In genomic region chr2:30132801-30133612, GRCm38 (mm10) we compare ENCODE assay signal across 8 mouse cellular contexts. TPM values are rescaled to one million over a fixed set of nuclear protein-coding genes. Genes with fewer than 3 reads are reported as not detected.
DNase-seq lines count a peak whose midpoint lies in the region; ATAC-seq and TF ChIP-seq lines count a peak whose summit lies in the region.

No protein-coding gene starts in this region.

- H3K9me3 ChIP-seq in embryonic facial prominence, embryonic 14.5 days (ENCODE audit: control insufficient read depth, low read length), result no peaks in the 10 kb centered on the region
- no peaks in the 10 kb centered on the region for H3K9me3 ChIP-seq in limb, embryonic 12.5 days
- no peaks in the 10 kb centered on the region for H3K9me3 ChIP-seq in midbrain, embryonic 14.5 days (ENCODE audit: control insufficient read depth, low read length)

- H3K27me3 ChIP-seq in embryonic facial prominence, embryonic 14.5 days (replicated peaks; ENCODE audit: control insufficient read depth, insufficient read depth, low read length), result no peaks in the 10 kb centered on the region
- no peaks in the 10 kb centered on the region for H3K27me3 ChIP-seq in limb, embryonic 12.5 days
- H3K27me3 ChIP-seq in midbrain, embryonic 14.5 days (ENCODE audit: control insufficient read depth, insufficient read depth, low read length), result no peaks in the 10 kb centered on the region

- intact Hi-C loops in left cerebral cortex, adult 2 months (cut with DNase I), result loop anchor here (5.0 kb wide), 1 partner anchor 39 kb away; the partner anchor contains the start of gene Endog
- intact Hi-C loops in left cerebral cortex, postnatal 4 days (cut with DNase I), result no loop called here
- intact Hi-C loops in heart, postnatal 36 days (cut with DNase I), result no loop called here
- intact Hi-C loops in left cerebral cortex, postnatal 14 days (cut with DNase I), result no loop called here

- 10% methylated on average over 16 of the region's 16 CpGs for WGBS in embryonic facial prominence, embryonic 14.5 days
- WGBS in limb, embryonic 12.5 days, result 29% methylated on average over 16 of the region's 16 CpGs
- WGBS in midbrain, embryonic 14.5 days, result 22% methylated on average over 16 of the region's 16 CpGs

- TF ChIP-seq CTCF in left cerebral cortex, adult 2 months (IDR thresholded peaks at IDR 0.05), result no peak

- peak overlapping the region; percentile 83 for H3K27ac ChIP-seq in left cerebral cortex, adult 2 months
- peak overlapping the region; percentile 77 for H3K27ac ChIP-seq in embryonic facial prominence, embryonic 14.5 days (replicated peaks; ENCODE audit: low read depth, low read length)
- peak overlapping the region; percentile 81 for H3K27ac ChIP-seq in limb, embryonic 12.5 days
- H3K27ac ChIP-seq in midbrain, embryonic 14.5 days (replicated peaks; ENCODE audit: low read depth, low read length), result peak overlapping the region; percentile 63; the same call in 1 of the 2 replicates

- ATAC-seq in embryonic facial prominence, embryonic 14.5 days (ENCODE audit: low read depth), result no peak
- peak; percentile 33 for ATAC-seq in limb, embryonic 12.5 days (ENCODE audit: insufficient number of reproducible peaks, insufficient read depth, low FRiP score, low TSS enrichment, low read depth)
- ATAC-seq in midbrain, embryonic 14.5 days (ENCODE audit: low FRiP score, low TSS enrichment), result no peak

- peaks cover 28% of the 10 kb centered on the region; the same call in 1 of the 2 replicates for H3K36me3 ChIP-seq in embryonic facial prominence, embryonic 14.5 days (ENCODE audit: control insufficient read depth, insufficient read depth, low read length)
- peaks cover 29% of the 10 kb centered on the region for H3K36me3 ChIP-seq in limb, embryonic 12.5 days
- H3K36me3 ChIP-seq in midbrain, embryonic 14.5 days (ENCODE audit: control insufficient read depth, insufficient read depth, low read length), result peaks cover 19% of the 10 kb centered on the region

- peaks cover 20% of the 10 kb centered on the region for H3K4me1 ChIP-seq in embryonic facial prominence, embryonic 14.5 days (ENCODE audit: control insufficient read depth, insufficient read depth, low read length)
- peaks cover 21% of the 10 kb centered on the region for H3K4me1 ChIP-seq in limb, embryonic 12.5 days (replicated peaks)
- peaks cover 14% of the 10 kb centered on the region for H3K4me1 ChIP-seq in midbrain, embryonic 14.5 days (ENCODE audit: control insufficient read depth, insufficient read depth, low read length)

- peak overlapping the region; percentile 68 for H3K4me2 ChIP-seq in embryonic facial prominence, embryonic 14.5 days (ENCODE audit: low read depth, low read length)
- peak overlapping the region; percentile 94 for H3K4me2 ChIP-seq in limb, embryonic 12.5 days
- H3K4me2 ChIP-seq in midbrain, embryonic 14.5 days (ENCODE audit: low read length), result peak overlapping the region; percentile 68

- DNase-seq in left cerebral cortex, adult 2 months (ENCODE audit: extremely low spot score in 1 of 2, low spot score in 2 of 2), result no peak
- DNase-seq in left cerebral cortex, postnatal 4 days, result no peak
- DNase-seq in embryonic facial prominence, embryonic 14.5 days (ENCODE audit: low spot score), result peak; percentile 88
- DNase-seq in heart, postnatal 36 days, result peak; percentile 30 to 41
- no peak for DNase-seq in midbrain, embryonic 14.5 days
- no peak for DNase-seq in thymus, postnatal 4 days
- DNase-seq in left cerebral cortex, postnatal 14 days (ENCODE audit: low spot score in 2 of 2), result no peak

- H3K9ac ChIP-seq in embryonic facial prominence, embryonic 14.5 days (ENCODE audit: low read depth, low read length), result peak overlapping the region; percentile 78
- H3K9ac ChIP-seq in limb, embryonic 12.5 days (replicated peaks), result peak overlapping the region; percentile 67
- peak overlapping the region; percentile 70; the same call in 1 of the 2 replicates for H3K9ac ChIP-seq in midbrain, embryonic 14.5 days (replicated peaks; ENCODE audit: low read length)

- H3K4me3 ChIP-seq in left cerebral cortex, adult 2 months, result peak overlapping the region; percentile 96
- peak overlapping the region; percentile 70 for H3K4me3 ChIP-seq in embryonic facial prominence, embryonic 14.5 days (ENCODE audit: low read depth, low read length)
- peak overlapping the region; percentile 68 for H3K4me3 ChIP-seq in limb, embryonic 12.5 days (replicated peaks)
- peak overlapping the region; percentile 75 for H3K4me3 ChIP-seq in midbrain, embryonic 14.5 days (replicated peaks; ENCODE audit: low read depth, low read length)

RNA-seq across cellular contexts. Expression of gene Tbc1d13, which starts 0.5 kb away (rescaled TPM):
- 10 to 100 TPM; 49.6 to 53.3 TPM for total RNA-seq in left cerebral cortex, adult 2 months (2021)
- 10 to 100 TPM; 84.9 to 87.6 TPM for total RNA-seq in left cerebral cortex, postnatal 4 days (2021)
- 10.5 TPM in 2 replicates for polyA plus RNA-seq in embryonic facial prominence, embryonic 14.5 days (2014; fragmentation: Nextera tagmentation; extraction: Ambion mirVana)
- total RNA-seq in heart, postnatal 36 days (2021), result 10 to 100 TPM; 17.5 to 18.0 TPM
- polyA plus RNA-seq in limb, embryonic 12.5 days (2016; fragmentation: Nextera tagmentation; extraction: Ambion mirVana), result 11.3 and 13.1 TPM in 2 replicates
- polyA plus RNA-seq in midbrain, embryonic 14.5 days (2014; fragmentation: Nextera tagmentation; extraction: Ambion mirVana), result 17.7 and 20.4 TPM in 2 replicates
- 10 to 100 TPM; 65.2 to 69.1 TPM for total RNA-seq in left cerebral cortex, postnatal 14 days (2021)

RNA-seq across cellular contexts. Expression of gene Zer1, which starts 8.6 kb away (rescaled TPM):
- total RNA-seq in left cerebral cortex, adult 2 months (2021), result 100 to 1,000 TPM; 163 to 171 TPM
- total RNA-seq in left cerebral cortex, postnatal 4 days (2021), result 10 to 100 TPM; 80.8 to 88.0 TPM
- polyA plus RNA-seq in embryonic facial prominence, embryonic 14.5 days (2014; fragmentation: Nextera tagmentation; extraction: Ambion mirVana), result 7.9 and 8.3 TPM in 2 replicates
- 10 to 100 TPM; 24.3 to 27.3 TPM for total RNA-seq in heart, postnatal 36 days (2021)
- 11.8 and 12.0 TPM in 2 replicates for polyA plus RNA-seq in limb, embryonic 12.5 days (2016; fragmentation: Nextera tagmentation; extraction: Ambion mirVana)
- 15.1 and 15.6 TPM in 2 replicates for polyA plus RNA-seq in midbrain, embryonic 14.5 days (2014; fragmentation: Nextera tagmentation; extraction: Ambion mirVana)
- 100 to 1,000 TPM; 135 to 139 TPM for total RNA-seq in left cerebral cortex, postnatal 14 days (2021)

RNA-seq across cellular contexts. Expression of gene Endog, which starts 38.3 kb away (rescaled TPM):
- 10 to 100 TPM; 20.9 to 21.4 TPM for total RNA-seq in left cerebral cortex, adult 2 months (2021)
- 10 to 100 TPM; 13.3 to 15.8 TPM for total RNA-seq in left cerebral cortex, postnatal 4 days (2021)
- polyA plus RNA-seq in embryonic facial prominence, embryonic 14.5 days (2014; fragmentation: Nextera tagmentation; extraction: Ambion mirVana), result 21.9 and 26.5 TPM in 2 replicates
- total RNA-seq in heart, postnatal 36 days (2021), result 10 to 100 TPM; 91.8 to 92.4 TPM
- polyA plus RNA-seq in limb, embryonic 12.5 days (2016; fragmentation: Nextera tagmentation; extraction: Ambion mirVana), result 17.9 and 18.4 TPM in 2 replicates
- 23.2 and 28.1 TPM in 2 replicates for polyA plus RNA-seq in midbrain, embryonic 14.5 days (2014; fragmentation: Nextera tagmentation; extraction: Ambion mirVana)
- 10 to 100 TPM; 23.0 to 27.5 TPM for total RNA-seq in left cerebral cortex, postnatal 14 days (2021)

RNA-seq across cellular contexts. Expression of gene Zdhhc12, which starts 39.6 kb away (rescaled TPM):
- total RNA-seq in left cerebral cortex, adult 2 months (2021), result 1 to 10 TPM; 5.4 to 7.0 TPM
- total RNA-seq in left cerebral cortex, postnatal 4 days (2021), result 10 to 100 TPM; 14.9 to 15.6 TPM
- polyA plus RNA-seq in embryonic facial prominence, embryonic 14.5 days (2014; fragmentation: Nextera tagmentation; extraction: Ambion mirVana), result 26.1 and 28.9 TPM in 2 replicates
- 1 to 10 TPM; 4.1 to 4.7 TPM for total RNA-seq in heart, postnatal 36 days (2021)
- polyA plus RNA-seq in limb, embryonic 12.5 days (2016; fragmentation: Nextera tagmentation; extraction: Ambion mirVana), result 26.0 and 28.2 TPM in 2 replicates
- 17.6 and 18.7 TPM in 2 replicates for polyA plus RNA-seq in midbrain, embryonic 14.5 days (2014; fragmentation: Nextera tagmentation; extraction: Ambion mirVana)
- 10 to 100 TPM; 13.0 to 14.1 TPM for total RNA-seq in left cerebral cortex, postnatal 14 days (2021)

RNA-seq across cellular contexts. Expression of gene Spout1, which starts 45.3 kb away (rescaled TPM):
- 10 to 100 TPM; 36.6 to 38.4 TPM for total RNA-seq in left cerebral cortex, adult 2 months (2021)
- total RNA-seq in left cerebral cortex, postnatal 4 days (2021), result 10 to 100 TPM; 36.7 to 37.7 TPM
- 63.8 and 67.8 TPM in 2 replicates for polyA plus RNA-seq in embryonic facial prominence, embryonic 14.5 days (2014; fragmentation: Nextera tagmentation; extraction: Ambion mirVana)
- 1 to 10 TPM; 5.8 to 6.0 TPM for total RNA-seq in heart, postnatal 36 days (2021)
- polyA plus RNA-seq in limb, embryonic 12.5 days (2016; fragmentation: Nextera tagmentation; extraction: Ambion mirVana), result 84.5 and 90.7 TPM in 2 replicates
- 52.8 and 54.8 TPM in 2 replicates for polyA plus RNA-seq in midbrain, embryonic 14.5 days (2014; fragmentation: Nextera tagmentation; extraction: Ambion mirVana)
- 10 to 100 TPM; 36.3 to 37.0 TPM for total RNA-seq in left cerebral cortex, postnatal 14 days (2021)

Comparison
In these comparisons a context has a peak if more than half of its experiments do, and no peak if none do; other contexts are left out.
1. DNase-seq: peak in embryonic facial prominence, embryonic 14.5 days (single experiment) and heart, postnatal 36 days (2 of 2); none in left cerebral cortex, adult 2 months (0 of 2), left cerebral cortex, postnatal 4 days (single experiment), midbrain, embryonic 14.5 days (single experiment), thymus, postnatal 4 days (single experiment) and left cerebral cortex, postnatal 14 days (0 of 2).
2. Peak in every context shown above with its lines, with median percentiles within 50 percentile points of each other: H3K27ac ChIP-seq, H3K4me3 ChIP-seq, H3K4me2 ChIP-seq and H3K9ac ChIP-seq.